14 mouse cellular contexts compared by ENCODE assay signal in genomic region chr19:6513389-6514139, GRCm38 (mm10). TPM values are rescaled to one million over a fixed set of nuclear protein-coding genes. Genes with fewer than 3 reads are reported as not detected.
DNase-seq lines count a peak whose midpoint lies in the region; ATAC-seq and TF ChIP-seq lines count a peak whose summit lies in the region.
"Had no signal": no experiment of that assay in that cellular context is flagged by ENCODE, and none has a peak within 500 bp of the region (broad histone marks: within the 10 kb centered on the region; RNA-seq: fewer than 3 reads in every experiment).

No protein-coding gene starts in this region.

- TF ChIP-seq EP300 in heart, adult 2 months (IDR thresholded peaks at IDR 0.05; ENCODE audit: insufficient read depth, low read depth, low read length) = no peak

- H3K79me2 ChIP-seq in heart, adult 2 months (replicated peaks; ENCODE audit: control insufficient read depth, insufficient read depth, low read length) = no peaks in the 10 kb centered on the region

- no peak for DNase-seq in heart, adult 2 months
- no peak for DNase-seq in heart, postnatal 25 days (ENCODE audit: low spot score)
- DNase-seq in left cerebral cortex, adult 2 months (ENCODE audit: extremely low spot score in 1 of 2, low spot score in 2 of 2) = no peak
- no peak for DNase-seq in left cerebral cortex, postnatal 14 days (ENCODE audit: low spot score in 2 of 2)
- no peak for DNase-seq in midbrain, postnatal 0 days (ENCODE audit: low spot score)
- no peak for DNase-seq in frontal cortex, postnatal 25 days (ENCODE audit: low spot score in 2 of 2)
- no peak for DNase-seq in right cerebral cortex, adult 2 months (ENCODE audit: low spot score in 2 of 2)
- DNase-seq: cerebellum, postnatal 25 days; kidney, postnatal 10 days; lung, postnatal 36 days; thymus, postnatal 36 days had no signal

- ATAC-seq in embryonic facial prominence, embryonic 12.5 days (ENCODE audit: insufficient number of reproducible peaks, insufficient read depth, low FRiP score, low TSS enrichment) = no peak
- ATAC-seq in midbrain, postnatal 0 days (ENCODE audit: low FRiP score) = no peak
- ATAC-seq: liver, embryonic 12.5 days had no signal

- 0 out of 2 replicates have a peak overlapping the region, but pooled peaks have one; percentile 1 for H3K4me2 ChIP-seq in embryonic facial prominence, embryonic 12.5 days (replicated peaks)
- no peak overlapping the region for H3K4me2 ChIP-seq in midbrain, postnatal 0 days (ENCODE audit: low read depth, low read length, poor library complexity, severe bottlenecking)
- H3K4me2 ChIP-seq: liver, embryonic 12.5 days had no signal

- no peak overlapping the region for H3K4me3 ChIP-seq in heart, adult 2 months
- H3K4me3 ChIP-seq in left cerebral cortex, adult 2 months = no peak overlapping the region
- H3K4me3 ChIP-seq in embryonic facial prominence, embryonic 12.5 days = no peak overlapping the region
- no peak overlapping the region for H3K4me3 ChIP-seq in midbrain, postnatal 0 days (ENCODE audit: low read depth, low read length)
- H3K4me3 ChIP-seq: liver, embryonic 12.5 days; myocyte had no signal

- H3K27ac ChIP-seq in heart, adult 2 months = no peak overlapping the region
- H3K27ac ChIP-seq in left cerebral cortex, adult 2 months = no peak overlapping the region; the same call in 1 of the 2 replicates
- no peak overlapping the region for H3K27ac ChIP-seq in embryonic facial prominence, embryonic 12.5 days
- no peak overlapping the region for H3K27ac ChIP-seq in midbrain, postnatal 0 days (ENCODE audit: low read depth, low read length)
- H3K27ac ChIP-seq: liver, embryonic 12.5 days had no signal

- no peaks in the 10 kb centered on the region for H3K9me3 ChIP-seq in embryonic facial prominence, embryonic 12.5 days
- H3K9me3 ChIP-seq in midbrain, postnatal 0 days (ENCODE audit: low read length) = no peaks in the 10 kb centered on the region
- H3K9me3 ChIP-seq: liver, embryonic 12.5 days had no signal

- intact Hi-C loops in heart, adult 2 months (cut with DNase I) = no loop called here
- intact Hi-C loops in heart, postnatal 25 days (cut with DNase I) = no loop called here
- intact Hi-C loops in left cerebral cortex, adult 2 months (cut with DNase I) = no loop called here
- intact Hi-C loops in left cerebral cortex, postnatal 14 days (cut with DNase I) = no loop called here

- no peaks in the 10 kb centered on the region for H3K27me3 ChIP-seq in heart, adult 2 months (ENCODE audit: control insufficient read depth, insufficient read depth, low read length)
- peaks cover 18% of the 10 kb centered on the region for H3K27me3 ChIP-seq in embryonic facial prominence, embryonic 12.5 days
- no peaks in the 10 kb centered on the region for H3K27me3 ChIP-seq in midbrain, postnatal 0 days (ENCODE audit: insufficient read depth, low read length)

- peak; percentile 21 for TF ChIP-seq CTCF in heart, adult 2 months (IDR thresholded peaks at IDR 0.05)
- peak; percentile 17; the same call in 1 of the 2 replicates for TF ChIP-seq CTCF in left cerebral cortex, adult 2 months (IDR thresholded peaks at IDR 0.05)
- TF ChIP-seq CTCF in midbrain, postnatal 0 days (IDR thresholded peaks at IDR 0.05) = peak; percentile 45; the same call in 1 of the 2 replicates

- 13% methylated on average over 15 of the region's 15 CpGs for WGBS in heart, adult 2 months
- 8% methylated on average over 15 of the region's 15 CpGs for WGBS in embryonic facial prominence, embryonic 12.5 days
- WGBS in midbrain, postnatal 0 days = 7% methylated on average over 15 of the region's 15 CpGs

- H3K4me1 ChIP-seq in heart, adult 2 months (ENCODE audit: control insufficient read depth, insufficient read depth, low read length) = no peaks in the 10 kb centered on the region
- H3K4me1 ChIP-seq in embryonic facial prominence, embryonic 12.5 days = peaks cover 19% of the 10 kb centered on the region
- peaks cover 12% of the 10 kb centered on the region for H3K4me1 ChIP-seq in midbrain, postnatal 0 days (ENCODE audit: insufficient read depth, low read length)

- no peaks in the 10 kb centered on the region for H3K36me3 ChIP-seq in heart, adult 2 months (ENCODE audit: control insufficient read depth, insufficient read depth, low read length)
- no peaks in the 10 kb centered on the region for H3K36me3 ChIP-seq in embryonic facial prominence, embryonic 12.5 days
- H3K36me3 ChIP-seq in midbrain, postnatal 0 days (ENCODE audit: insufficient read depth, low read length) = peaks cover 71% of the 10 kb centered on the region
- H3K36me3 ChIP-seq: liver, embryonic 12.5 days had no signal

- no peak for TF ChIP-seq POLR2A in heart, adult 2 months (IDR thresholded peaks at IDR 0.05; ENCODE audit: insufficient read depth, low read depth, low read length)

- H3K9ac ChIP-seq in heart, adult 2 months (ENCODE audit: low read depth, low read length) = no peak overlapping the region
- H3K9ac ChIP-seq in embryonic facial prominence, embryonic 12.5 days = no peak overlapping the region
- no peak overlapping the region for H3K9ac ChIP-seq in midbrain, postnatal 0 days (replicated peaks; ENCODE audit: low read length, poor library complexity, severe bottlenecking)
- H3K9ac ChIP-seq: liver, embryonic 12.5 days had no signal

RNA-seq across cellular contexts. Expression of gene Slc22a12, which starts 29.3 kb away (rescaled TPM):
- not detected for total RNA-seq in heart, adult 2 months (2021)
- not detected in 2 replicates for polyA plus RNA-seq in heart, adult 2 months (2012; rRNA removed)
- not detected for total RNA-seq in heart, postnatal 25 days (2021)
- under 1 TPM in 1 of 2 experiments, not detected in 1; 0.68 TPM for total RNA-seq in left cerebral cortex, adult 2 months (2021)
- total RNA-seq in left cerebral cortex, postnatal 14 days (2021) = under 1 TPM; 0.20 to 0.44 TPM
- polyA plus RNA-seq in embryonic facial prominence, embryonic 12.5 days (2016; fragmentation: Nextera tagmentation; extraction: Ambion mirVana) = not detected in 2 replicates
- total RNA-seq in midbrain, postnatal 0 days (2014; rRNA removed) = 0.71 TPM in 1 of 2 replicates, not detected in the other
- polyA plus RNA-seq in midbrain, postnatal 0 days (2015; fragmentation: Nextera tagmentation; extraction: Ambion mirVana) = 0.45 and 0.57 TPM in 2 replicates
- polyA plus RNA-seq: liver, embryonic 12.5 days; myocyte had no signal
